Mouse (Mus musculus): ENCODE data around the gene Crygn. TPM values are rescaled to one million over a fixed set of nuclear protein-coding genes. Genes with fewer than 3 reads are reported as not detected.

Gene Crygn
- total and polyA plus RNA-seq, 3 experiments, result 0.89 TPM; not detected in 2

- Histone ChIP-seq H3K79me2 (ENCODE audit: control insufficient read depth, insufficient read depth, low read length, poor library complexity) (no peaks in the 10 kb centered on the region), H3K9me3 (replicated peaks; ENCODE audit: insufficient read depth, low read length) (no peaks in the 10 kb centered on the region), H3K27me3 (ENCODE audit: control insufficient read depth in 1 of 2, insufficient read depth in 2 of 2, low read length in 2 of 2) (no peaks in the 10 kb centered on the region), H3K27ac (ENCODE audit: control insufficient read depth, low read depth, low read length) (no peak overlapping the region), H3K4me1 (ENCODE audit: control insufficient read depth in 1 of 2, insufficient read depth in 2 of 2, low read length in 2 of 2) (no peaks in the 10 kb centered on the region), H3K9ac (ENCODE audit: control insufficient read depth, low read depth, low read length, poor library complexity, severe bottlenecking) (no peak overlapping the region), H3K36me3 (ENCODE audit: control insufficient read depth in 1 of 2, insufficient read depth in 2 of 2, low read length in 2 of 2) (no peaks in the 10 kb centered on the region; a peak in 1 of 4 replicates), H3K4me3 (ENCODE audit: control insufficient read depth in 1 of 2, insufficient read depth in 1 of 2, low read depth in 2 of 2, low read length in 2 of 2) (no peak overlapping the region)
- no peak for DNase-seq (ENCODE audit: low read depth, low spot score)
- TF ChIP-seq USF2 (IDR thresholded peaks at IDR 0.05; ENCODE audit: borderline replicate concordance in 1 of 2, insufficient read depth in 1 of 2, low read depth in 1 of 2, low read length in 2 of 2) (no peak), SIN3A (IDR thresholded peaks at IDR 0.05; ENCODE audit: low read length) (no peak), NRF1 (IDR thresholded peaks at IDR 0.05; ENCODE audit: insufficient read depth, low read depth, low read length, poor library complexity, severe bottlenecking) (no peak), RCOR1 (IDR thresholded peaks at IDR 0.05; ENCODE audit: low read depth, low read length) (no peak), CHD2 (IDR thresholded peaks at IDR 0.05; ENCODE audit: low read length) (no peak), ETS1 (IDR thresholded peaks at IDR 0.05; ENCODE audit: low read depth, low read length) (no peak), MYB (IDR thresholded peaks at IDR 0.05; ENCODE audit: low read depth, low read length) (no peak), HCFC1 (IDR thresholded peaks at IDR 0.05; ENCODE audit: low read depth, low read length) (no peak), TBP (IDR thresholded peaks at IDR 0.05; ENCODE audit: low read depth, low read length) (no peak)
Observed at GRCm38 (mm10) chr5:24713987-24714386, 43.8 kb downstream of the Crygn start.

- Histone ChIP-seq H3K9ac (ENCODE audit: control insufficient read depth, low read depth, low read length, poor library complexity, severe bottlenecking) (no peak overlapping the region), H3K4me1 (ENCODE audit: control insufficient read depth in 1 of 2, insufficient read depth in 2 of 2, low read length in 2 of 2) (no peaks in the 10 kb centered on the region), H3K4me3 (ENCODE audit: control insufficient read depth in 1 of 2, insufficient read depth in 1 of 2, low read depth in 2 of 2, low read length in 2 of 2) (no peak overlapping the region), H3K27ac (ENCODE audit: control insufficient read depth, low read depth, low read length) (no peak overlapping the region), H3K36me3 (ENCODE audit: control insufficient read depth in 1 of 2, insufficient read depth in 2 of 2, low read length in 2 of 2) (no peaks in the 10 kb centered on the region; a peak in 1 of 4 replicates), H3K79me2 (ENCODE audit: control insufficient read depth, insufficient read depth, low read length, poor library complexity) (no peaks in the 10 kb centered on the region), H3K27me3 (ENCODE audit: control insufficient read depth in 1 of 2, insufficient read depth in 2 of 2, low read length in 2 of 2) (no peaks in the 10 kb centered on the region), H3K9me3 (replicated peaks; ENCODE audit: insufficient read depth, low read length) (no peaks in the 10 kb centered on the region)
- no peak for DNase-seq (ENCODE audit: low read depth, low spot score)
- TF ChIP-seq SIN3A (IDR thresholded peaks at IDR 0.05; ENCODE audit: low read length), result no peak
- no peak for TF ChIP-seq MAFK (IDR thresholded peaks at IDR 0.05; ENCODE audit: borderline replicate concordance, low read depth, low read length)
- no peak for TF ChIP-seq RAD21 (IDR thresholded peaks at IDR 0.05; ENCODE audit: low read depth, low read length)
- TF ChIP-seq MXI1 (IDR thresholded peaks at IDR 0.05; ENCODE audit: low read depth, low read length), result no peak
Observed at GRCm38 (mm10) chr5:24713199-24713598, 44.6 kb downstream of the Crygn start.

- no peaks in the 10 kb centered on the region for H3K27me3 ChIP-seq (ENCODE audit: control insufficient read depth in 1 of 2, insufficient read depth in 2 of 2, low read length in 2 of 2)
- DNase-seq (ENCODE audit: low read depth, low spot score), result peak; percentile 33
- no peaks in the 10 kb centered on the region; a peak in 1 of 4 replicates for H3K36me3 ChIP-seq (ENCODE audit: control insufficient read depth in 1 of 2, insufficient read depth in 2 of 2, low read length in 2 of 2)
- H3K79me2 ChIP-seq (ENCODE audit: control insufficient read depth, insufficient read depth, low read length, poor library complexity), result no peaks in the 10 kb centered on the region
- TF ChIP-seq NRF1 (IDR thresholded peaks at IDR 0.05; ENCODE audit: insufficient read depth, low read depth, low read length, poor library complexity, severe bottlenecking) (no peak), CTCF (IDR thresholded peaks at IDR 0.05 in 2 of 3, conservative IDR thresholded peaks at IDR 0.05 in 1 of 3; ENCODE audit: control insufficient read depth in 1 of 3, insufficient read depth in 1 of 3, low read depth in 2 of 3, low read length in 3 of 3, poor library complexity in 1 of 3, severe bottlenecking in 1 of 3) (peak; percentile 36 to 59 (median 36)), SMC3 (IDR thresholded peaks at IDR 0.05; ENCODE audit: low read depth, low read length) (0 out of 2 replicates have a peak, but pooled peaks have one; percentile 7)
- H3K4me1 ChIP-seq (ENCODE audit: control insufficient read depth in 1 of 2, insufficient read depth in 2 of 2, low read length in 2 of 2), result no peaks in the 10 kb centered on the region
- no peak overlapping the region for H3K4me3 ChIP-seq (ENCODE audit: control insufficient read depth in 1 of 2, insufficient read depth in 1 of 2, low read depth in 2 of 2, low read length in 2 of 2)
- H3K9ac ChIP-seq (ENCODE audit: control insufficient read depth, low read depth, low read length, poor library complexity, severe bottlenecking), result no peak overlapping the region
- H3K27ac ChIP-seq (ENCODE audit: control insufficient read depth, low read depth, low read length), result no peak overlapping the region
- no peaks in the 10 kb centered on the region for H3K9me3 ChIP-seq (replicated peaks; ENCODE audit: insufficient read depth, low read length)
Observed at GRCm38 (mm10) chr5:24711615-24712014, 46.2 kb downstream of the Crygn start.
